Mouse (Mus musculus): ENCODE measurements around the gene Flt1. TPM values are rescaled to one million over a fixed set of nuclear protein-coding genes. Genes with fewer than 3 reads are reported as not detected.
A peak's percentile ranks its signal among the peaks of the same experiment; 100 is the strongest.

Flt1 gene
- total RNA-seq (2021): 10 to 100 TPM; 61.7 to 76.9 TPM

- intact Hi-C loops (cut with DNase I): loop anchor here (1.0 to 2.0 kb wide), 2 partner anchors 26 to 143 kb away; no protein-coding TSS in a partner anchor
- DNase-seq (ENCODE audit: low spot score): peak; percentile 81
Measured at GRCm38 (mm10) chr5:147725831-147726700, at the start of gene Flt1. Gene Flt1, minus strand, starts transcription at chr5:147726011.

GRCm38 (mm10) chr5:147775222-147775621, 49.4 kb upstream of the Flt1 start:
- DNase-seq (ENCODE audit: low spot score): no peak
- intact Hi-C loops (cut with DNase I): no loop called here

GRCm38 (mm10) chr5:147769918-147770317, 44.1 kb upstream of the Flt1 start:
- DNase-seq (ENCODE audit: low spot score): no peak
- intact Hi-C loops (cut with DNase I): no loop called here

GRCm38 (mm10) chr5:147764061-147764460, 38.2 kb upstream of the Flt1 start:
- intact Hi-C loops (cut with DNase I): no loop called here
- DNase-seq (ENCODE audit: low spot score): no peak

GRCm38 (mm10) chr5:147761984-147762383, 36.2 kb upstream of the Flt1 start:
- intact Hi-C loops (cut with DNase I): no loop called here

GRCm38 (mm10) chr5:147761275-147761674, 35.5 kb upstream of the Flt1 start:
- intact Hi-C loops (cut with DNase I): no loop called here
- DNase-seq (ENCODE audit: low spot score): no peak

More at GRCm38 (mm10) chr5:147761984-147762383, 36.2 kb upstream of the Flt1 start:
- no peak for DNase-seq (ENCODE audit: low spot score)

GRCm38 (mm10) chr5:147758640-147759319, 33.0 kb upstream of the Flt1 start:
- intact Hi-C loops (cut with DNase I): loop anchor here (5.0 kb wide), 1 partner anchor 69 kb away; no protein-coding TSS in a partner anchor
- no peak for DNase-seq (ENCODE audit: low spot score)

- peak; percentile 26 for DNase-seq (ENCODE audit: low spot score)
- intact Hi-C loops (cut with DNase I): loop anchor here (5.0 kb wide), 1 partner anchor 69 kb away; no protein-coding TSS in a partner anchor
Measured at GRCm38 (mm10) chr5:147757832-147758587, 32.2 kb upstream of the Flt1 start.

GRCm38 (mm10) chr5:147752914-147753341, 27.1 kb upstream of the Flt1 start:
- DNase-seq (ENCODE audit: low spot score): peak; percentile 42
- intact Hi-C loops (cut with DNase I): loop anchor here (1.0 kb wide), 1 partner anchor 27 kb away; the partner anchor contains the start of gene Flt1

GRCm38 (mm10) chr5:147751673-147752130, 25.9 kb upstream of the Flt1 start:
- intact Hi-C loops (cut with DNase I): loop anchor here (1.0 kb wide), 1 partner anchor 25 kb away; the partner anchor contains the start of gene Flt1
- DNase-seq (ENCODE audit: low spot score): peak; percentile 78

- intact Hi-C loops (cut with DNase I): no loop called here
Measured at GRCm38 (mm10) chr5:147749972-147750371, 24.2 kb upstream of the Flt1 start.

GRCm38 (mm10) chr5:147748081-147748581, 22.3 kb upstream of the Flt1 start:
- intact Hi-C loops (cut with DNase I): no loop called here
- DNase-seq (ENCODE audit: low spot score): peak; percentile 57

More at GRCm38 (mm10) chr5:147749972-147750371, 24.2 kb upstream of the Flt1 start:
- no peak for DNase-seq (ENCODE audit: low spot score)

- DNase-seq (ENCODE audit: low spot score): no peak
- intact Hi-C loops (cut with DNase I): no loop called here
Measured at GRCm38 (mm10) chr5:147744900-147745653, 19.3 kb upstream of the Flt1 start.

- intact Hi-C loops (cut with DNase I): no loop called here
- DNase-seq (ENCODE audit: low spot score): no peak
Measured at GRCm38 (mm10) chr5:147742468-147743111, 16.8 kb upstream of the Flt1 start.

- no peak for DNase-seq (ENCODE audit: low spot score)
- intact Hi-C loops (cut with DNase I): no loop called here
Measured at GRCm38 (mm10) chr5:147736766-147737280, 11.0 kb upstream of the Flt1 start.

- no peak for DNase-seq (ENCODE audit: low spot score)
Measured at GRCm38 (mm10) chr5:147733682-147734081, 7.9 kb upstream of the Flt1 start.

GRCm38 (mm10) chr5:147732926-147733325, 7.1 kb upstream of the Flt1 start:
- DNase-seq (ENCODE audit: low spot score): peak; percentile 8
- intact Hi-C loops (cut with DNase I): no loop called here

More at GRCm38 (mm10) chr5:147733682-147734081, 7.9 kb upstream of the Flt1 start:
- intact Hi-C loops (cut with DNase I): no loop called here

GRCm38 (mm10) chr5:147727481-147727880, 1.7 kb upstream of the Flt1 start:
- intact Hi-C loops (cut with DNase I): no loop called here
- no peak for DNase-seq (ENCODE audit: low spot score)

Measured in heart, postnatal 25 days (tissue).